ENCODE assay signal across 8 mouse cellular contexts in genomic region chr11:117156725-117157124, GRCm38 (mm10). TPM values are rescaled to one million over a fixed set of nuclear protein-coding genes. Genes with fewer than 3 reads are reported as not detected.
DNase-seq lines count a peak whose midpoint lies in the region; ATAC-seq and TF ChIP-seq lines count a peak whose summit lies in the region.

No protein-coding gene starts in this region.

- no peak overlapping the region for H3K4me2 ChIP-seq in hindbrain, embryonic 16.5 days (ENCODE audit: low read length)
- no peak overlapping the region for H3K4me2 ChIP-seq in intestine, embryonic 14.5 days (ENCODE audit: low read length)
- no peak overlapping the region for H3K4me2 ChIP-seq in liver, embryonic 16.5 days (ENCODE audit: low read depth, low read length)

- peak; percentile 81 for DNase-seq in hindbrain, embryonic 10.5 days (ENCODE audit: low spot score)
- peak; percentile 81 for DNase-seq in brain, embryonic 14.5 days (ENCODE audit: low read depth)
- peak; percentile 83 for DNase-seq in intestine, embryonic 14.5 days (ENCODE audit: low spot score)
- DNase-seq in layer of hippocampus, adult 9-11 months, result no peak
- no peak for DNase-seq in urinary bladder, adult 2 months (ENCODE audit: low spot score)
- DNase-seq in adrenal gland, adult (ENCODE audit: inconsistent age in 2 of 2, low spot score in 1 of 2), result no peak

- H3K36me3 ChIP-seq in hindbrain, embryonic 10.5 days, result peaks cover 78% of the 10 kb centered on the region
- H3K36me3 ChIP-seq in hindbrain, embryonic 16.5 days (ENCODE audit: control insufficient read depth, insufficient read depth, low read length), result peaks cover 20% of the 10 kb centered on the region
- peaks cover 62% of the 10 kb centered on the region for H3K36me3 ChIP-seq in intestine, embryonic 14.5 days (ENCODE audit: control insufficient read depth, insufficient read depth, low read length)
- H3K36me3 ChIP-seq in liver, embryonic 16.5 days (ENCODE audit: control insufficient read depth, insufficient read depth), result peaks cover 9% of the 10 kb centered on the region

- H3K9ac ChIP-seq in hindbrain, embryonic 16.5 days (ENCODE audit: low read depth, low read length), result no peak overlapping the region
- no peak overlapping the region for H3K9ac ChIP-seq in intestine, embryonic 14.5 days (ENCODE audit: low read length)
- no peak overlapping the region for H3K9ac ChIP-seq in liver, embryonic 16.5 days (ENCODE audit: low read depth, low read length)

- 0 out of 2 replicates have a peak overlapping the region, but pooled peaks have one; percentile 18 for H3K4me3 ChIP-seq in hindbrain, embryonic 10.5 days
- H3K4me3 ChIP-seq in hindbrain, embryonic 16.5 days (ENCODE audit: low read length), result no peak overlapping the region
- H3K4me3 ChIP-seq in intestine, embryonic 14.5 days (ENCODE audit: low read depth, low read length), result no peak overlapping the region
- H3K4me3 ChIP-seq in liver, embryonic 16.5 days (ENCODE audit: low read depth, low read length), result no peak overlapping the region

- TF ChIP-seq CTCF in brain, embryonic 14.5 days (IDR thresholded peaks at IDR 0.05; ENCODE audit: borderline replicate concordance, extremely low read depth, insufficient read depth, insufficient read length), result no peak

- H3K9me3 ChIP-seq in hindbrain, embryonic 10.5 days, result no peaks in the 10 kb centered on the region
- H3K9me3 ChIP-seq in hindbrain, embryonic 16.5 days (ENCODE audit: control insufficient read depth, low read length), result no peaks in the 10 kb centered on the region
- H3K9me3 ChIP-seq in intestine, embryonic 14.5 days (ENCODE audit: control insufficient read depth, low read length), result no peaks in the 10 kb centered on the region
- H3K9me3 ChIP-seq in liver, embryonic 16.5 days (replicated peaks; ENCODE audit: control insufficient read depth, low read length), result no peaks in the 10 kb centered on the region

- peak overlapping the region; percentile 64; the same call in 1 of the 2 replicates for H3K27ac ChIP-seq in hindbrain, embryonic 10.5 days
- no peak overlapping the region for H3K27ac ChIP-seq in hindbrain, embryonic 16.5 days (ENCODE audit: low read depth, low read length)
- no peak overlapping the region for H3K27ac ChIP-seq in intestine, embryonic 14.5 days (ENCODE audit: low read depth)
- no peak overlapping the region for H3K27ac ChIP-seq in liver, embryonic 16.5 days (ENCODE audit: low read length)

- WGBS in hindbrain, embryonic 10.5 days, result 6% methylated on average over 15 of the region's 15 CpGs
- WGBS in hindbrain, embryonic 16.5 days, result 13% methylated on average over 14 of the region's 15 CpGs
- 12% methylated on average over 13 of the region's 15 CpGs for WGBS in intestine, embryonic 14.5 days
- WGBS in liver, embryonic 16.5 days (ENCODE audit: insufficient replicate concordance), result 65% methylated on average over 15 of the region's 15 CpGs

- no peaks in the 10 kb centered on the region for H3K27me3 ChIP-seq in hindbrain, embryonic 10.5 days (ENCODE audit: insufficient read depth, poor library complexity, severe bottlenecking)
- H3K27me3 ChIP-seq in hindbrain, embryonic 16.5 days (replicated peaks; ENCODE audit: control insufficient read depth, insufficient read depth, low read length), result no peaks in the 10 kb centered on the region
- H3K27me3 ChIP-seq in intestine, embryonic 14.5 days (replicated peaks; ENCODE audit: control insufficient read depth, insufficient read depth, low read length), result no peaks in the 10 kb centered on the region
- no peaks in the 10 kb centered on the region for H3K27me3 ChIP-seq in liver, embryonic 16.5 days (ENCODE audit: control insufficient read depth, insufficient read depth, low read depth, low read length)

- ATAC-seq in hindbrain, embryonic 16.5 days, result no peak; the same call in 1 of the 2 replicates
- ATAC-seq in intestine, embryonic 14.5 days (replicated peaks; ENCODE audit: low FRiP score, low TSS enrichment, low read depth), result peak; percentile 29; the same call in 1 of the 2 replicates
- ATAC-seq in liver, embryonic 16.5 days (ENCODE audit: low read depth), result peak; percentile 45; the same call in 1 of the 2 replicates

- TF ChIP-seq POLR2A in brain, embryonic 14.5 days (IDR thresholded peaks at IDR 0.05; ENCODE audit: borderline replicate concordance, extremely low read depth, insufficient read depth, insufficient read length, poor library complexity, severe bottlenecking), result no peak

- H3K4me1 ChIP-seq in hindbrain, embryonic 10.5 days (replicated peaks), result peaks cover 31% of the 10 kb centered on the region
- peaks cover 8% of the 10 kb centered on the region; the same call in 1 of the 2 replicates for H3K4me1 ChIP-seq in hindbrain, embryonic 16.5 days (ENCODE audit: control insufficient read depth, insufficient read depth, low read depth, low read length)
- peaks cover 13% of the 10 kb centered on the region; the same call in 1 of the 2 replicates for H3K4me1 ChIP-seq in intestine, embryonic 14.5 days (replicated peaks; ENCODE audit: control insufficient read depth, insufficient read depth, low read length)
- no peaks in the 10 kb centered on the region for H3K4me1 ChIP-seq in liver, embryonic 16.5 days (ENCODE audit: control insufficient read depth, low read depth, low read length)

RNA-seq across cellular contexts. Expression of gene Sec14l1, which starts 41.8 kb away (rescaled TPM):
- 57.0 and 58.2 TPM in 2 replicates for polyA plus RNA-seq in hindbrain, embryonic 10.5 days (2016; fragmentation: Nextera tagmentation; extraction: Ambion mirVana)
- polyA plus RNA-seq in hindbrain, embryonic 16.5 days (2015; fragmentation: Nextera tagmentation; extraction: Ambion mirVana), result 53.9 and 63.4 TPM in 2 replicates
- 77.4 and 90.5 TPM in 2 replicates for polyA plus RNA-seq in brain, embryonic 14.5 days (2012; rRNA removed)
- polyA plus RNA-seq in intestine, embryonic 14.5 days (2014; fragmentation: Nextera tagmentation; extraction: Ambion mirVana), result 22.3 and 23.6 TPM in 2 replicates
- 18.4 and 19.3 TPM in 2 replicates for polyA plus RNA-seq in liver, embryonic 16.5 days (2015; fragmentation: Nextera tagmentation; extraction: Ambion mirVana)
- polyA plus RNA-seq in urinary bladder, adult 2 months (2012; rRNA removed), result 65.1 and 67.2 TPM in 2 replicates

RNA-seq across cellular contexts. Expression of gene Sept9, which starts 42.7 kb away (rescaled TPM):
- polyA plus RNA-seq in hindbrain, embryonic 10.5 days (2016; fragmentation: Nextera tagmentation; extraction: Ambion mirVana), result 186 and 206 TPM in 2 replicates
- 109 and 124 TPM in 2 replicates for polyA plus RNA-seq in hindbrain, embryonic 16.5 days (2015; fragmentation: Nextera tagmentation; extraction: Ambion mirVana)
- 39.3 and 64.3 TPM in 2 replicates for polyA plus RNA-seq in brain, embryonic 14.5 days (2012; rRNA removed)
- polyA plus RNA-seq in intestine, embryonic 14.5 days (2014; fragmentation: Nextera tagmentation; extraction: Ambion mirVana), result 142 and 143 TPM in 2 replicates
- polyA plus RNA-seq in liver, embryonic 16.5 days (2015; fragmentation: Nextera tagmentation; extraction: Ambion mirVana), result 39.1 and 40.8 TPM in 2 replicates
- 38.4 and 62.8 TPM in 2 replicates for polyA plus RNA-seq in urinary bladder, adult 2 months (2012; rRNA removed)

Comparison
In these comparisons a context has a peak if more than half of its experiments do, and no peak if none do; other contexts are left out.
1. DNase-seq: peak in hindbrain, embryonic 10.5 days (single experiment), brain, embryonic 14.5 days (single experiment) and intestine, embryonic 14.5 days (single experiment); none in layer of hippocampus, adult 9-11 months (single experiment), urinary bladder, adult 2 months (single experiment) and adrenal gland, adult (0 of 2).